Mouse (Mus musculus) macrophage (primary cell): ENCODE measurements around the gene Capn8. TPM values are rescaled to one million over a fixed set of nuclear protein-coding genes. Genes with fewer than 3 reads are reported as not detected.

Experiments
- H3K27ac ChIP-seq: fragments of 350-480 bp; formaldehyde crosslinking; 2 replicates; pipeline ENCODE4 v1.9.0; 2021
- H3K36me3 ChIP-seq: fragments of 350-480 bp; formaldehyde crosslinking; 2 replicates; pipeline ENCODE4 v1.9.0; 2021; ENCODE audit errors: inconsistent target
- H3K4me3 ChIP-seq: fragments of 350-480 bp; formaldehyde crosslinking; 2 replicates; pipeline ENCODE4 v1.9.0; 2021; ENCODE audit errors: inconsistent target
- H3K79me2 ChIP-seq: fragments of 350-480 bp; formaldehyde crosslinking; 2 replicates; pipeline ENCODE4 v1.9.0; 2021; ENCODE audit errors: inconsistent target
- WGBS: methylation state at CpG from one replicate; pipeline ENCODE4 v1.1.7; 2026; ENCODE audit warnings: inconsistent platforms; ENCODE audit not compliant: missing documents; 5-methylcytosine and 5-hydroxymethylcytosine counted together
- polyA plus RNA-seq: library from polyadenylated mRNA; stranded (reverse); fragments of 250-400 nt; gene quantifications from 3 replicates; pipeline ENCODE4 v1.2.4, GENCODE M21; 2018; ENCODE audit warnings: inconsistent platforms

The Capn8 gene
- polyA plus RNA-seq, 1 experiment from 2014 or later, result not detected

DNA sequence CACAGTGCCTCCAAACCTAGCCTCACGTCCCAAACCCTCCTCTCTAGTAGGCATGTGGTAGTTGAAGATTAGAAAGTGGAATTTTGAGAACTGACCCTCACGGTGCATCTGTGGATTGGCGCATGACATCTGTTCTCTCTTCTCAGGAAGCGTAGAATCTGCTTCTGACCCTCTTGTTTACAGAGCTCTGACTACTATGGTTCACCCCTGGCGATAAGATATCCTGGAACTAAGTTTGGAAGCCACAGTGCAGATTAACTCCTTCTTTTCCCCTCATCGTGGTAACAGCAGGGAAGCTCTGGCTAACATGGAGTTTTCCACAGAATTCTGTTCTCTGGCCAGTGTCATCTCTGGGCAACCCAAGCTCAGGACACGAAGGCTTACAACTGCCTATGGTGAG, 95.6 kb downstream of the Capn8 start:
- 79% methylated on average over 7 of the region's 7 CpGs for WGBS
- H3K79me2 ChIP-seq, result no peaks in the 10 kb centered on the region
- no peak overlapping the region for H3K4me3 ChIP-seq
- H3K36me3 ChIP-seq, result no peaks in the 10 kb centered on the region
- H3K27ac ChIP-seq, result no peak overlapping the region

- Histone ChIP-seq H3K4me3 (no peak overlapping the region), H3K27ac (no peak overlapping the region), H3K79me2 (no peaks in the 10 kb centered on the region), H3K36me3 (no peaks in the 10 kb centered on the region)
- 88% methylated on average over 11 of the region's 11 CpGs for WGBS
These were observed 98.9 kb downstream of the Capn8 start for GRCm38 (mm10) chr1:182663671-182664070.

DNA sequence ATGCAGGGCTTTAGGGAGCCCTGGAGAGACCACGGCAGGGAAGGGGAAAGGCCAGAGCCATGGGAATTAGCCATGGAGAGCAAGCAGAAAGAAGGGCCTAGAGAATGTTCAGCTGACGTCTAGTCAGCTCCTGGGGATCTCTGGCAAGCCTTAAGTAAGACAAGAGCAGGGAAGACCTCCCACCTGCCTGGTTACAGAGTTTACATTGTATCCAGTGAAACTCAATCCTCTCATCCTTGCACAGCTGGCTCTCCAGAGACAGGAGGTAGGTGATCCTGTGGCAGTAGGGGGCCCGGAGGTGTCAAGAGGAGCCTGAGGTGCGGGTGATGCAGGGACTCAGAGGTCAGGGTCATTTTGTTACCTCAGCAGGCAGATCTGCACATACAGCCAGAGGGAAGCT, 100.0 kb downstream of the Capn8 start:
- H3K27ac ChIP-seq, result no peak overlapping the region
- 94% methylated on average over 4 of the region's 4 CpGs for WGBS

GRCm38 (mm10) chr1:182667281-182667680, 102.5 kb downstream of the Capn8 start:
- no peaks in the 10 kb centered on the region for H3K36me3 ChIP-seq
- 94% methylated on average over 3 of the region's 3 CpGs for WGBS
- no peak overlapping the region for H3K27ac ChIP-seq
- no peak overlapping the region for H3K4me3 ChIP-seq
- H3K79me2 ChIP-seq, result no peaks in the 10 kb centered on the region

More for the DNA sequence above, 100.0 kb downstream of the Capn8 start:
- Histone ChIP-seq H3K36me3 (no peaks in the 10 kb centered on the region), H3K79me2 (no peaks in the 10 kb centered on the region), H3K4me3 (no peak overlapping the region)

DNA sequence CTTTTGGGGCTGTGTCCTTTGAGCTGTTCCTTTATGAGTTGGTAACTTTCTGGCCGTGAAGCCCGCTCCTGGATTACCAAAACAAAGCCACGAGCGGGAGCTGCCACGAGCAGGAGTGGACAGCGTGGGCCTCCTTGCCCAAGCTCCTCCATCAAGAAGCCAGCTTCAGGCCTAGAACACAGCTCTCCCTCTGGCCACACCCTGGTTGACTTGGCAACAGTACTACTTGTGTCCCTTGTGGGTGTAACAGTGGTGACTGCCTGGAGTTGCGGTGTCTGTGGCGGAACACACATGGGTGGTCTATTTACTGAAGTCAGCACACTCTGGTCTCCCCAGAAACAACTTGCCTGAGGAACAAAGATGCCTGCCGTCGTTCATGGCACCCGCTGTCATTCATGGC, 104.9 kb downstream of the Capn8 start:
- Histone ChIP-seq H3K4me3 (no peak overlapping the region), H3K27ac (no peak overlapping the region), H3K36me3 (no peaks in the 10 kb centered on the region), H3K79me2 (no peaks in the 10 kb centered on the region)
- 88% methylated on average over 11 of the region's 11 CpGs for WGBS

DNA sequence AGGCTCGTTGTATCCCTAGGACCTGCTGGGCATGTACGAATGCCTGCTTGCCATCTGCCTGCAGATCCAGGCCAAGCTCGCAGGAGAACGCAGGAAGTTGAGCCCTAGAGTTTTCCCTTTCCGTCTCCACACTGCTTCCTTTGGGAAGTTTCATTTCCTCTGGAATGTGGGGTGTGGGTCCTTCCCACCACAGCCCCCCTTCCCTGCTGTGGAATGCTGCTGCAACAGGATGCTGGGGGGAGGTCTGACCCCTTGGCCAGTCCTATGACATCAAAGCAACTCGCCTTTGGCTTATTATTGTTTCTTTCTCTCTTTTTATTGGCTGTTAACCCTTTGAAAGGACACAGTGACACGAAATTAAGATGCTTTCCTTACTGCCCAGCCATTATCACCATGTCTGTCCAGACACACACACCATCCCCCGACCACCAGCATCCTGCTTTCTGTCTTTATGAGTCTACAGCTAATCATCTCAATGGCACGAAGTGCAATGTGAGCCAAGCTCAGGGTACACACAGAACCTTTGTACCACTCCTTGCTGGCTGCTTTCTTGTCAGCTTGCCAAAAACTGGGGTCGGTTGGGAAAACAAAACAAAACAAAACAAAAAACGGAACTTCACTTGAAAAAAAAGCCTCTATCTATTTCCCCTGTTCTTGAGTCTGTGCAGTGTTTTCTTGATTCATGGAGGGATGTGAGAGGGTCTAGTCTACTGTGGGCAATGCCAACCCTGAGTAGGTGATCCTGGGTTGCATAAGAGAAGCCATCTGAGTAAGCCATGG, 105.9 kb downstream of the Capn8 start:
- no peaks in the 10 kb centered on the region for H3K36me3 ChIP-seq
- 60% methylated on average over 11 of the region's 11 CpGs for WGBS
- H3K4me3 ChIP-seq, result no peak overlapping the region
- no peak overlapping the region for H3K27ac ChIP-seq
- no peaks in the 10 kb centered on the region for H3K79me2 ChIP-seq

DNA sequence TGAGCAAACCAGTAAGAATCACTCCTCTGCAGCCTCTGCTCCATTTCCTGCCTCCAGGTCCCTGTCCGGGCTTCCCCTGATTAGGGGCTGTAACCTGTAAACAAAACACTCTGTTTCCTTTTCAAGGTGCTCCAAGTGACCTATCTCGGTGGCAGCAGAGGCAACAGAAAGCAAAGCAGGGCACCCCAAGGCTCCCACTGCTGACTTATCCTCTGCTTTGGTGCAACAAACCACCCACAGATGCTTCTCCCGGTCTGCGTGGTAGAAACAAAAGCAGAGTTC, 106.5 kb downstream of the Capn8 start:
- no peaks in the 10 kb centered on the region for H3K36me3 ChIP-seq
- H3K79me2 ChIP-seq, result no peaks in the 10 kb centered on the region
- WGBS, result 63% methylated on average over 4 of the region's 4 CpGs
- no peak overlapping the region for H3K4me3 ChIP-seq
- no peak overlapping the region for H3K27ac ChIP-seq

DNA sequence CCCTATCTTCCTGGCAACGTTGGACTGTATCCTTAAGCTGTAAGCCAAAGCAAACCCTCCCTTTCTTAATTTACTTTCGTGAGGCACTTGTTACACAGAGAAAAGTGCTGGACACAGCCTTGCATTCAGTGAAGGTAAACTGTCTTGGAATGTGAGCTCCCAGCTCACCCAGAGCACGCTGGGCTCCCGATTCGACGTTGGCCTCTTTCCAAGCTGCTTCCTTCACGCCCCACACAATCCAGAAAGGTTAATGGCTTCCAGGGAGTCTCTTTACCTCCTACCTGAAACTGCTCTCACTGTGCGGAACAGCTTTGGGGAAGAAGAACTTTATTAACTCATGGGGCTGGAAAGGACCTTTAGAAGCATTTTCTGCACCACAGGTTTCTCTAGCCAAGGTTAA, 110.5 kb downstream of the Capn8 start:
- Histone ChIP-seq H3K27ac (no peak overlapping the region), H3K4me3 (no peak overlapping the region), H3K36me3 (no peaks in the 10 kb centered on the region), H3K79me2 (no peaks in the 10 kb centered on the region)
- 96% methylated on average over 7 of the region's 8 CpGs for WGBS

- Histone ChIP-seq H3K27ac (no peak overlapping the region), H3K4me3 (no peak overlapping the region), H3K79me2 (no peaks in the 10 kb centered on the region), H3K36me3 (no peaks in the 10 kb centered on the region)
- 94% methylated on average over 17 of the region's 17 CpGs for WGBS
These were observed 113.3 kb downstream of the Capn8 start for GRCm38 (mm10) chr1:182678151-182678550.

DNA sequence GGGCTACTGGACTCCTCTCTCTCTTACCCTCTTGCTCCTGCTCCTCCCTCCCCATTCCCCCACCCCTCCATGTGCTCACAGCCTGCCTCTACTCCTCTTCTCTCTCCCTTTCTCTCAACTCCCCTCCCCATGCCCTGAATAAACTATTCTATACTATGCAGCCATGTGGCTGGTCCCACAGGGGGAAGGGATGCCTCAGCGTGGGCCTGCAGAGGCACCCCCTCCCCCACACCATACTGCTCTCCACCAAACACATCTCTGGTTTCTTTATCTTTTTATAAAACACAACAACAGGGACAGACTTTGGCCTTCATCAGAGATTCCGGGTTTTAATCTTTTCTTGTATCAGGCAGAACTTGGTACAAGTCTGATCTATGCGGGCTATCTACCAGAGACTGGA, 114.4 kb downstream of the Capn8 start:
- Histone ChIP-seq H3K79me2 (no peaks in the 10 kb centered on the region), H3K27ac (no peak overlapping the region), H3K36me3 (no peaks in the 10 kb centered on the region), H3K4me3 (no peak overlapping the region)
- 94% methylated on average over 2 of the region's 3 CpGs for WGBS

- Histone ChIP-seq H3K36me3 (no peaks in the 10 kb centered on the region), H3K4me3 (no peak overlapping the region), H3K27ac (no peak overlapping the region), H3K79me2 (no peaks in the 10 kb centered on the region)
- 66% methylated on average over 7 of the region's 7 CpGs for WGBS
These were observed 114.8 kb downstream of the Capn8 start for GRCm38 (mm10) chr1:182679582-182679981.

Other genes starting within 250 kb of the Capn8 start
- 14.6 to 15.9 TPM (median 15.1 TPM) in 3 replicates for gene Fbxo28, start 223.4 kb upstream of the Capn8 start, polyA plus RNA-seq
- 7.8 to 17.9 TPM (median 9.2 TPM) in 3 replicates for gene Trp53bp2, start 155.8 kb upstream of the Capn8 start, polyA plus RNA-seq
- gene Capn2, start 47.4 kb upstream of the Capn8 start, polyA plus RNA-seq, result 94.4 to 189 TPM (median 167 TPM) in 3 replicates
- not detected in 3 replicates for gene Ccdc185, start 184.2 kb downstream of the Capn8 start, polyA plus RNA-seq
- not detected in 3 replicates for gene Susd4, start 198.9 kb downstream of the Capn8 start, polyA plus RNA-seq